Mouse (Mus musculus) liver, adult 2 months (tissue): ENCODE data around the gene Cttnbp2. TPM values are rescaled to one million over a fixed set of nuclear protein-coding genes. Genes with fewer than 3 reads are reported as not detected.

ENCODE experiments used
- DNase-seq: peaks from one replicate; pipeline ENCODE4 v3.0.0-alpha.2; 2011; ENCODE audit warnings: low read depth, low spot score; ENCODE audit errors: extremely low read depth
- H3K27ac ChIP-seq: fragments of 200-500 bp; replicated peaks from 2 replicates; pipeline ENCODE4 v1.5.1; 2012; ENCODE audit warnings: low read depth, mild to moderate bottlenecking, control low read depth, inconsistent platforms, low read length; ENCODE audit not compliant: insufficient read depth
- H3K27me3 ChIP-seq: fragments of 200-500 bp; 2 replicates; pipeline ENCODE4 v1.6.1; 2012; ENCODE audit warnings: mild to moderate bottlenecking, moderate library complexity, low read length, inconsistent platforms; ENCODE audit not compliant: control insufficient read depth, insufficient read depth
- H3K36me3 ChIP-seq: fragments of 200-500 bp; 2 replicates; pipeline ENCODE4 v1.6.1; 2012; ENCODE audit warnings: low read length, inconsistent platforms; ENCODE audit not compliant: control insufficient read depth, insufficient read depth
- H3K4me1 ChIP-seq: fragments of 200-500 bp; 2 replicates; pipeline ENCODE4 v1.6.1; 2011; ENCODE audit warnings: low read length; ENCODE audit not compliant: control insufficient read depth, insufficient read depth
- H3K4me3 ChIP-seq: fragments of 200-500 bp; 2 replicates; pipeline ENCODE4 v1.5.1; 2011; ENCODE audit warnings: low read depth, mild to moderate bottlenecking, control low read depth, low read length, moderate library complexity; ENCODE audit not compliant: insufficient read depth
- H3K79me2 ChIP-seq: fragments of 200-500 bp; 2 replicates; pipeline ENCODE4 v1.6.1; 2012; ENCODE audit warnings: inconsistent platforms, mild to moderate bottlenecking, low read length, moderate library complexity; ENCODE audit not compliant: control insufficient read depth, insufficient read depth
- H3K9ac ChIP-seq: fragments of 200-500 bp; 2 replicates; pipeline ENCODE4 v1.6.1; 2012; ENCODE audit warnings: low read depth, mild to moderate bottlenecking, control low read depth, inconsistent platforms, low read length
- CTCF ChIP-seq: fragments of 200-500 bp; IDR thresholded peaks from 2 replicates; pipeline ENCODE4 v1.5.1; 2011; ENCODE audit warnings: low read depth, low read length, control low read depth
- POLR2A ChIP-seq: fragments of 200-500 bp; IDR thresholded peaks from 2 replicates; pipeline ENCODE4 v1.6.1; 2011; ENCODE audit warnings: low read length, control low read depth; ENCODE audit not compliant: insufficient read depth; ENCODE audit errors: extremely low read depth
- WGBS: fragments of 180-500 bp; shearing (Covaris S2); methylation state at CpG from one replicate; pipeline ENCODE4 v1.1.7; 2018; 5-methylcytosine and 5-hydroxymethylcytosine counted together
- polyA plus RNA-seq: library from polyadenylated mRNA; depleted of rRNA; stranded (reverse); fragments of >200 nt; gene quantifications from 2 replicates; pipeline ENCODE4 v1.2.3, GENCODE M21; 2012
- total RNA-seq: library from RNA; depleted of rRNA; stranded (reverse); fragments of >200 nt; gene quantifications from 2 replicates; pipeline ENCODE4 v1.2.3, GENCODE M21; 2014

The Cttnbp2 gene
- total and polyA plus RNA-seq, 2 experiments, result 0.05 to 0.18 TPM

GRCm38 (mm10) chr6:18492977-18493376 is 21.7 kb downstream of the Cttnbp2 start:
- Histone ChIP-seq H3K4me3 (no peak overlapping the region), H3K27me3 (no peaks in the 10 kb centered on the region; the same call in 1 of the 2 replicates), H3K27ac (no peak overlapping the region), H3K4me1 (no peaks in the 10 kb centered on the region), H3K79me2 (no peaks in the 10 kb centered on the region), H3K9ac (no peak overlapping the region), H3K36me3 (no peaks in the 10 kb centered on the region)
- TF ChIP-seq POLR2A, result no peak
- no peak for TF ChIP-seq CTCF
- WGBS, result 72% methylated on average over 1 of the region's 1 CpGs
- no peak for DNase-seq

- no peak overlapping the region for H3K9ac ChIP-seq
- no peaks in the 10 kb centered on the region for H3K79me2 ChIP-seq
- TF ChIP-seq POLR2A (no peak), CTCF (no peak)
- H3K4me1 ChIP-seq, result no peaks in the 10 kb centered on the region
- WGBS, result 75% methylated on average over 6 of the region's 6 CpGs
- no peaks in the 10 kb centered on the region for H3K36me3 ChIP-seq
- no peak overlapping the region for H3K27ac ChIP-seq
- no peak for DNase-seq
- H3K4me3 ChIP-seq, result no peak overlapping the region
- H3K27me3 ChIP-seq, result no peaks in the 10 kb centered on the region; the same call in 1 of the 2 replicates
Observed at GRCm38 (mm10) chr6:18492248-18492901, 22.3 kb downstream of the Cttnbp2 start.

- Histone ChIP-seq H3K36me3 (no peaks in the 10 kb centered on the region), H3K79me2 (no peaks in the 10 kb centered on the region), H3K27ac (no peak overlapping the region), H3K9ac (no peak overlapping the region), H3K4me1 (no peaks in the 10 kb centered on the region), H3K4me3 (no peak overlapping the region), H3K27me3 (no peaks in the 10 kb centered on the region)
- TF ChIP-seq CTCF (no peak), POLR2A (no peak)
- no peak for DNase-seq
Observed at GRCm38 (mm10) chr6:18485087-18485486, 29.6 kb downstream of the Cttnbp2 start.

- no peak overlapping the region for H3K4me3 ChIP-seq
- no peaks in the 10 kb centered on the region for H3K36me3 ChIP-seq
- H3K27ac ChIP-seq, result no peak overlapping the region
- no peaks in the 10 kb centered on the region for H3K79me2 ChIP-seq
- no peaks in the 10 kb centered on the region for H3K4me1 ChIP-seq
- DNase-seq, result no peak
- WGBS, result 86% methylated on average over 5 of the region's 5 CpGs
- TF ChIP-seq POLR2A (no peak), CTCF (no peak)
- H3K9ac ChIP-seq, result no peak overlapping the region
- H3K27me3 ChIP-seq, result no peaks in the 10 kb centered on the region
Observed at GRCm38 (mm10) chr6:18484061-18484460, 30.6 kb downstream of the Cttnbp2 start.

GRCm38 (mm10) chr6:18482546-18482945 is 32.1 kb downstream of the Cttnbp2 start:
- no peak overlapping the region for H3K27ac ChIP-seq
- H3K79me2 ChIP-seq, result no peaks in the 10 kb centered on the region
- no peak overlapping the region for H3K9ac ChIP-seq
- no peaks in the 10 kb centered on the region for H3K36me3 ChIP-seq
- H3K4me3 ChIP-seq, result no peak overlapping the region
- H3K4me1 ChIP-seq, result no peaks in the 10 kb centered on the region
- H3K27me3 ChIP-seq, result no peaks in the 10 kb centered on the region
- DNase-seq, result no peak
- TF ChIP-seq POLR2A (no peak), CTCF (no peak)

- no peak for DNase-seq
Observed at GRCm38 (mm10) chr6:18481781-18482180, 32.9 kb downstream of the Cttnbp2 start.

More at GRCm38 (mm10) chr6:18481781-18482180, 32.9 kb downstream of the Cttnbp2 start:
- TF ChIP-seq POLR2A (no peak), CTCF (no peak)
- Histone ChIP-seq H3K36me3 (no peaks in the 10 kb centered on the region), H3K4me1 (no peaks in the 10 kb centered on the region), H3K27ac (no peak overlapping the region), H3K9ac (no peak overlapping the region), H3K4me3 (no peak overlapping the region), H3K79me2 (no peaks in the 10 kb centered on the region), H3K27me3 (no peaks in the 10 kb centered on the region)
- WGBS, result 71% methylated on average over 3 of the region's 3 CpGs
